Mouse (Mus musculus): ENCODE measurements around the gene Mettl7a3.

Gene Mettl7a3

DNA sequence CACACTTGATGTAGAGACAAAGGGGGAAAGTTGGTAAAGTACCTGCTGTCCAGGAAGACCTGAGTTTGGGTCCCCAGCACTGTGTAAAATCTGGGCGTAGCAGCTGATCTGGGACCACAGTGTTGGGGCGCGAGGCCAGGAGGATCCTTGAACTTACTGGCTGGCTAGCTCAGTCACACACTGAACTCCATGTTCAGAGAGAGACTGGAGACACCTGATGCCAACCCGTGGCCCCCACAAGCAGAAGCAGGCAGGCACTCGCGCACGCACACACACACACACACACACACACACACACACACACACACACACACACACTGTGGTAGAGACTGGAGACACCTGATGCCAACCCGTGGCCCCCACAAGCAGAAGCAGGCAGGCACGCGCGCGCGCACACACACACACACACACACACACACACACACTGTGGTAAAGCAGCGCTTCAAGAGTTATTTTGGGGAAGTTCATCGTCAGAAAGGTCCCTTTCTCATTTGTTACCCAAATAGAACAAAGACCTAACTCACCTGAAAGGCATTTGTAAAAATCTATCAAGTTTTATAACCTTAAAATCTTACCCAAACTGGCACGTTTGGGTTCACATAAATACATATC is 53.6 kb downstream of the Mettl7a3 start:
- DNase-seq (ENCODE audit: low read depth), result no peak

GRCm38 (mm10) chr15:100388886-100389285 is 54.2 kb downstream of the Mettl7a3 start:
- DNase-seq (ENCODE audit: low read depth), result peak; percentile 28

All from NIH3T3 (cell line).